Mouse (Mus musculus) liver, embryonic 14.5 days (tissue): Measurements from ENCODE around the gene Prokr2.

ENCODE experiments used
- CTCF ChIP-seq: IDR thresholded peaks from 2 replicates; pipeline ENCODE4 v1.5.1; 2016; ENCODE audit warnings: antibody characterized with exemption, low read depth, control low read depth
- EP300 ChIP-seq: IDR thresholded peaks from 2 replicates; pipeline ENCODE4 v1.6.1; 2016; ENCODE audit warnings: antibody characterized with exemption, low read depth

DNA sequence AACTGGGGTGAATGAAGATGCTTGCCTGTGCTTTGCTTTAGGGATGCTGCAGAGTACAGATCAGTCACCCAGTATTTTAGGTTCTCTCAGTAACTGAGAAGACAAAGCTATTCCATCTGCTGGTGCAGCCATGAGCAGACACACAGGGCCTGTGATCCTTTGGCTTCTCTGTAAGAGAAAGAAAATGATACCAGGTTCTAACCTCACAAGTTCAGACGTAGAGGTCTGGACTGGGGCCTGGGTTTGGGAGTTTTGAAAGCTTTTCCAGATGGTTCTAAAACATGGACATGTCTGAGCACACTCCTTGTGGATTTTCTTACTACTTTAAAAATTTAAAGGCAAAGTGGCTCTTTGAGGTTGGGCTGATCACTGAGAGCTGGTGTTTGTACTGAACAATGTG lies 10.5 kb upstream of the Prokr2 start:
- no peak for TF ChIP-seq CTCF
- no peak for TF ChIP-seq EP300
